Comparison of ENCODE assay signal across 9 mouse cellular contexts in genomic region chr5:134229391-134229790, GRCm38 (mm10). TPM values are rescaled to one million over a fixed set of nuclear protein-coding genes. Genes with fewer than 3 reads are reported as not detected.
DNase-seq lines count a peak whose midpoint lies in the region; ATAC-seq lines count a peak whose summit lies in the region.
"Had no signal": no experiment of that assay in that cellular context is flagged by ENCODE, and none has a peak within 500 bp of the region (broad histone marks: within the 10 kb centered on the region; RNA-seq: fewer than 3 reads in every experiment).

TSS of gene Ncf1 (minus strand) at chr5:134229625.

- H3K4me3 ChIP-seq in intestine, embryonic 16.5 days (ENCODE audit: low read length): no peak within 1 kb of the TSS
- H3K4me3 ChIP-seq in intestine, embryonic 15.5 days (replicated peaks): no peak within 1 kb of the TSS
- 0 out of 2 replicates have a peak within 1 kb of the TSS, but pooled peaks have one; percentile 12 for H3K4me3 ChIP-seq in liver, embryonic 11.5 days (ENCODE audit: low read depth, low read length)
- H3K4me3 ChIP-seq in forebrain, embryonic 15.5 days: no peak within 1 kb of the TSS

- 80% methylated on average over 7 of the region's 7 CpGs for WGBS in intestine, embryonic 16.5 days
- 85% methylated on average over 7 of the region's 7 CpGs for WGBS in intestine, embryonic 15.5 days
- WGBS in liver, embryonic 11.5 days: 63% methylated on average over 7 of the region's 7 CpGs
- 85% methylated on average over 7 of the region's 7 CpGs for WGBS in forebrain, embryonic 15.5 days

- no peak for ATAC-seq in intestine, embryonic 16.5 days
- no peak for ATAC-seq in intestine, embryonic 15.5 days
- no peak for ATAC-seq in liver, embryonic 11.5 days (replicated peaks; ENCODE audit: low FRiP score)
- ATAC-seq in neutrophil, adult 5-6 weeks (ENCODE audit: extremely low read depth, insufficient number of reproducible peaks, low FRiP score, poor library complexity, severe bottlenecking): peak; percentile 62
- no peak for ATAC-seq in forebrain, embryonic 15.5 days (replicated peaks)

- peaks cover 17% of the 10 kb centered on the region for H3K4me1 ChIP-seq in intestine, embryonic 16.5 days (ENCODE audit: control insufficient read depth, insufficient read depth, low read length)
- 0 out of 2 replicates have a peak, but pooled peaks cover 17% of the 10 kb centered on the region for H3K4me1 ChIP-seq in intestine, embryonic 15.5 days (replicated peaks)
- peaks cover 22% of the 10 kb centered on the region for H3K4me1 ChIP-seq in liver, embryonic 11.5 days (replicated peaks; ENCODE audit: control insufficient read depth, insufficient read depth, low read length)
- H3K4me1 ChIP-seq in forebrain, embryonic 15.5 days: 0 out of 2 replicates have a peak, but pooled peaks cover under 1% of the 10 kb centered on the region

- peak within 1 kb of the TSS; percentile 29; the same call in 1 of the 2 replicates for H3K9ac ChIP-seq in intestine, embryonic 16.5 days (ENCODE audit: low read depth, low read length)
- no peak within 1 kb of the TSS for H3K9ac ChIP-seq in intestine, embryonic 15.5 days
- H3K9ac ChIP-seq in liver, embryonic 11.5 days (ENCODE audit: low read depth, low read length): no peak within 1 kb of the TSS
- no peak within 1 kb of the TSS for H3K9ac ChIP-seq in forebrain, embryonic 15.5 days (replicated peaks)

- peak; percentile 61 for DNase-seq in MEL-GATA-1-ER (ENCODE audit: extremely low read depth, low read depth)
- no peak for DNase-seq in liver, embryonic 11.5 days (ENCODE audit: low spot score)
- DNase-seq in cerebellum, postnatal 4 days (ENCODE audit: low spot score in 2 of 2): no peak
- no peak for DNase-seq in cerebellum, postnatal 25 days
- DNase-seq: kidney, postnatal 14 days had no signal

- H3K4me2 ChIP-seq in intestine, embryonic 16.5 days (ENCODE audit: low read depth, low read length): no peak within 1 kb of the TSS
- H3K4me2 ChIP-seq in intestine, embryonic 15.5 days (replicated peaks): no peak within 1 kb of the TSS
- H3K4me2 ChIP-seq in liver, embryonic 11.5 days: no peak within 1 kb of the TSS
- H3K4me2 ChIP-seq in forebrain, embryonic 15.5 days (replicated peaks): no peak within 1 kb of the TSS

- no peaks in the 10 kb centered on the region for H3K27me3 ChIP-seq in intestine, embryonic 16.5 days (replicated peaks; ENCODE audit: control insufficient read depth, insufficient read depth, low read length)
- no peaks in the 10 kb centered on the region for H3K27me3 ChIP-seq in intestine, embryonic 15.5 days (replicated peaks)
- H3K27me3 ChIP-seq in liver, embryonic 11.5 days (replicated peaks; ENCODE audit: control insufficient read depth, insufficient read depth, low read length): no peaks in the 10 kb centered on the region
- H3K27me3 ChIP-seq in forebrain, embryonic 15.5 days: no peaks in the 10 kb centered on the region

- H3K27ac ChIP-seq in intestine, embryonic 16.5 days (ENCODE audit: low read length): no peak within 1 kb of the TSS
- H3K27ac ChIP-seq in intestine, embryonic 15.5 days: no peak within 1 kb of the TSS
- H3K27ac ChIP-seq in liver, embryonic 11.5 days (ENCODE audit: low read depth, low read length): peak within 1 kb of the TSS; percentile 19
- no peak within 1 kb of the TSS for H3K27ac ChIP-seq in forebrain, embryonic 15.5 days (replicated peaks)

- H3K9me3 ChIP-seq in intestine, embryonic 16.5 days (ENCODE audit: control insufficient read depth, low read length): no peaks in the 10 kb centered on the region
- no peaks in the 10 kb centered on the region for H3K9me3 ChIP-seq in intestine, embryonic 15.5 days
- no peaks in the 10 kb centered on the region for H3K9me3 ChIP-seq in liver, embryonic 11.5 days (ENCODE audit: control insufficient read depth, low read length)
- H3K9me3 ChIP-seq in forebrain, embryonic 15.5 days: no peaks in the 10 kb centered on the region

- no peaks in the 10 kb centered on the region for H3K36me3 ChIP-seq in intestine, embryonic 16.5 days (ENCODE audit: control insufficient read depth, insufficient read depth, low read length)
- no peaks in the 10 kb centered on the region for H3K36me3 ChIP-seq in intestine, embryonic 15.5 days
- no peaks in the 10 kb centered on the region for H3K36me3 ChIP-seq in liver, embryonic 11.5 days (ENCODE audit: control insufficient read depth, insufficient read depth, low read length)
- no peaks in the 10 kb centered on the region for H3K36me3 ChIP-seq in forebrain, embryonic 15.5 days

RNA-seq across cellular contexts. Expression of gene Ncf1, which starts in this region (rescaled TPM):
- polyA plus RNA-seq in intestine, embryonic 16.5 days (2015; fragmentation: Nextera tagmentation; extraction: Ambion mirVana): 5.7 and 6.6 TPM in 2 replicates
- polyA plus RNA-seq in intestine, embryonic 15.5 days (2015; fragmentation: Nextera tagmentation; extraction: Ambion mirVana): 4.2 and 6.0 TPM in 2 replicates
- 9.3 and 11.7 TPM in 2 replicates for polyA plus RNA-seq in liver, embryonic 11.5 days (2014; fragmentation: Nextera tagmentation; extraction: Ambion mirVana)
- total RNA-seq in neutrophil, adult 5-6 weeks (2017): 432 and 448 TPM in 2 replicates
- 2.1 and 2.4 TPM in 2 replicates for polyA plus RNA-seq in forebrain, embryonic 15.5 days (2015; fragmentation: Nextera tagmentation; extraction: Ambion mirVana)
